Mouse (Mus musculus) MEL (cell line): ENCODE measurements at regions not wholly inside any gene's neighbourhood (a gene's known extent, or its start where the extent isn't known, plus 50 kb on each side); places are given as distances from the start of the nearest gene placed in this dataset.

Experiments used
- CTCF ChIP-seq, 3 experiments: IDR thresholded peaks in 2 of 3; conservative IDR thresholded peaks in 1 of 3; 2 replicates each; pipeline ENCODE4 v1.5.1; 2011 to 2012; ENCODE audit warnings: low read length in 3 of 3, low read depth in 2 of 3, mild to moderate bottlenecking in 2 of 3, improper control_type of control experiment in 1 of 3, inconsistent platforms in 1 of 3, mixed read lengths in 1 of 3, moderate library complexity in 1 of 3; ENCODE audit not compliant: control insufficient read depth in 1 of 3, insufficient read depth in 1 of 3, poor library complexity in 1 of 3, severe bottlenecking in 1 of 3
- GATA1 ChIP-seq: IDR thresholded peaks from 2 replicates; pipeline ENCODE4 v1.6.1; 2011; ENCODE audit warnings: low read depth, low read length, improper control_type of control experiment
- JUND ChIP-seq: IDR thresholded peaks from 2 replicates; pipeline ENCODE4 v1.6.1; 2011; ENCODE audit warnings: low read depth, mild to moderate bottlenecking, improper control_type of control experiment, low read length
- KAT2A ChIP-seq: conservative IDR thresholded peaks from 2 replicates; pipeline ENCODE4 v1.6.1; 2012; ENCODE audit warnings: low read depth, low read length, improper control_type of control experiment, inconsistent platforms
- POLR2A ChIP-seq, 2 experiments: IDR thresholded peaks; 2 replicates each; pipeline ENCODE4 v1.6.1; 2011 to 2012; ENCODE audit warnings: low read length in 2 of 2, mild to moderate bottlenecking in 2 of 2, control low read depth in 1 of 2, improper control_type of control experiment in 1 of 2, low read depth in 1 of 2, moderate library complexity in 1 of 2; ENCODE audit not compliant: control insufficient read depth in 1 of 2, insufficient read depth in 1 of 2, poor library complexity in 1 of 2
- TBP ChIP-seq: IDR thresholded peaks from 2 replicates; pipeline ENCODE4 v1.8.0; 2011; ENCODE audit warnings: low read depth, low read length, improper control_type of control experiment

DNA sequence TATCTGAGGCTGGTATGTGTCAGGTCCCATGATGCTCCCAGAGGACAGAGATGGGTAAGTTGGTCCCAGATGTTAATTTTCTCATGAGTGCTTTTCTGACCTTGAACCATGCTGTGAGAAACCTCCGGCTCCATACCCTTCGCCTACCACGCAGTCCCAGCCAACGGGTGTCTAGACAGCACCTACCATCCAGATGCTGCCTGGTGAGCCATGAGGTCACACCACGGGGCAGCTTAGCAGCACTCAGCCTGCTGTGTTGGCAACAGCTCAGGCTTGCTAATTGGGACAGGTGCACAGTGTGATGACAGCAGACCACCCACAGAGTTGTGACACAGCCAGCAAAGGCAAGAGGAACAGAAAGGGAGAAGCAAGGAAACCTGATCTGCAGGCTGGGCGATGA is 122.6 kb downstream of the Adamts1 start:
- no peak for TF ChIP-seq KAT2A
- TF ChIP-seq POLR2A (IDR thresholded peaks at IDR 0.05; ENCODE audit: control insufficient read depth in 1 of 2, insufficient read depth in 1 of 2, low read depth in 1 of 2, low read length in 2 of 2, poor library complexity in 1 of 2), result no peak
- TF ChIP-seq TBP, result no peak
- TF ChIP-seq GATA1, result no peak
- no peak for TF ChIP-seq CTCF (IDR thresholded peaks at IDR 0.05 in 2 of 3, conservative IDR thresholded peaks at IDR 0.05 in 1 of 3; ENCODE audit: control insufficient read depth in 1 of 3, insufficient read depth in 1 of 3, low read depth in 2 of 3, low read length in 3 of 3, poor library complexity in 1 of 3, severe bottlenecking in 1 of 3)
- no peak for TF ChIP-seq JUND
